Mouse (Mus musculus) midbrain, embryonic 14.5 days (tissue): ENCODE results near the gene Erf. TPM values are rescaled to one million over a fixed set of nuclear protein-coding genes. Genes with fewer than 3 reads are reported as not detected.

ENCODE experiments used
- ATAC-seq: fragments of 200-750 bp; cut with Nextera tagmentation; 2 replicates; pipeline ENCODE4 v1.8.0; 2017; ENCODE audit warnings: moderate number of reproducible peaks, moderate library complexity; ENCODE audit not compliant: low FRiP score, low TSS enrichment
- DNase-seq: peaks from one replicate; pipeline ENCODE4 v3.0.0-alpha.2; 2015
- H3K27ac ChIP-seq: fragments of 300-500 bp; sonication (generic); replicated peaks from 2 replicates; pipeline ENCODE4 v1.5.1; 2014; ENCODE audit warnings: mild to moderate bottlenecking, low read depth, low read length, moderate library complexity
- H3K27me3 ChIP-seq: fragments of 300-500 bp; sonication (generic); 2 replicates; pipeline ENCODE4 v1.6.1; 2014; ENCODE audit warnings: low read length, control low read depth, mixed read lengths; ENCODE audit not compliant: control insufficient read depth, insufficient read depth
- H3K36me3 ChIP-seq: fragments of 300-500 bp; sonication (generic); 2 replicates; pipeline ENCODE4 v1.6.1; 2014; ENCODE audit warnings: low read length, control low read depth; ENCODE audit not compliant: control insufficient read depth, insufficient read depth
- H3K4me1 ChIP-seq: fragments of 300-500 bp; sonication (generic); 2 replicates; pipeline ENCODE4 v1.6.1; 2014; ENCODE audit warnings: mild to moderate bottlenecking, antibody characterized with exemption, low read length, control low read depth; ENCODE audit not compliant: control insufficient read depth, insufficient read depth
- H3K4me2 ChIP-seq: fragments of 300-500 bp; sonication (generic); 2 replicates; pipeline ENCODE4 v1.6.1; 2014; ENCODE audit warnings: mild to moderate bottlenecking, low read length, moderate library complexity
- H3K4me3 ChIP-seq: fragments of 300-500 bp; sonication (generic); replicated peaks from 2 replicates; pipeline ENCODE4 v1.5.1; 2014; ENCODE audit warnings: low read depth, low read length
- H3K9ac ChIP-seq: fragments of 300-500 bp; sonication (generic); replicated peaks from 2 replicates; pipeline ENCODE4 v1.6.1; 2014; ENCODE audit warnings: mild to moderate bottlenecking, low read length, moderate library complexity
- H3K9me3 ChIP-seq: fragments of 300-500 bp; sonication (generic); 2 replicates; pipeline ENCODE4 v1.6.1; 2016; ENCODE audit warnings: low read length, control low read depth, mixed read lengths; ENCODE audit not compliant: control insufficient read depth
- WGBS: fragments of 180-500 bp; shearing (Covaris S2); extraction: QIAGEN DNeasy Blood & Tissue Kit; methylation state at CpG from one replicate; pipeline ENCODE4 v1.1.7; 2014; 5-methylcytosine and 5-hydroxymethylcytosine counted together
- polyA plus RNA-seq: library from polyadenylated mRNA; unstranded; fragments of >200 nt; fragmentation: Nextera tagmentation; extraction: Ambion mirVana; gene quantifications from 2 replicates; pipeline ENCODE4 v1.2.1, GENCODE M21; 2014

The Erf gene
- polyA plus RNA-seq, 1 experiment from 2014 or later, result 4.8 TPM

DNA sequence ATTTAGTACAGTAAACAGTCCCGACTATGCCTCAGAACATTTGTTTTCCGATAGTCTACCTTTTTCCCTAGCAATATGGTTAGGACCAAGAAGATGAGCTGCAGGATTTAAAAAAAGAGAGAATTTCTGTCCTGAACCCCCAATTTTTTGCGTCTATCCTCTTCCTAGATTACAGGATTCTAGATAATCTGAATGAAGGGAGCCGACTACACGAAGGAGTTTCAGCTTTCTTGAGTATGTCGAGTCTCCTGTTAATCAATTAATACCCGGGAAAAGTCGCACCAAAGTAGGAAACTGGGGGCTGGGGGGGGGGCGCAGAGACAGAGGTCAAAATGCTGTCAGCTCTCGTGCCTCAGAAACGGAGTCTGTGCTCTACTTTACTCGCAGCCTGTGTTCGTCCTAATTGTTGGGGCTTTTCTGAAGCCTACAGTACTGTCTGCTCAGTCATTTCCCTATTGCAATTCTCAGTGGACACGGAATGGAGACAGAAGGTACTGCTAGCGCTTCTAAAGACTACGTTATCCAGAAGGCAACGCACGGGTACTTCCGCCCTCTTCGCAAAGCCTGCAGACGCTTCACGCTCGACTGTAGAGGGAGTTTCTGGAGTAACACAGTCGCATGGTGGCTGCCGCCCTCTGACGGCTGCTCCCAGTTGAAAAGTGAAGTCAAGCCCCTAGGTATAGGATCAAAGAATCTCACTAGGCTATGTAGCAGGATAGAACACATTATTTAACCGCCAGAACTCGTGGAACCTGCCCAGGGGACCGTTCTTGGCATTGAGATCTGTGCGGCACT is 11.5 kb downstream of the Erf start:
- H3K27ac ChIP-seq, result peak overlapping the region; percentile 81
- ATAC-seq, result peak; percentile 59
- H3K36me3 ChIP-seq, result peaks cover 4% of the 10 kb centered on the region
- no peak overlapping the region for H3K9ac ChIP-seq
- peak overlapping the region; percentile 90 for H3K4me3 ChIP-seq
- 4% methylated on average over 30 of the region's 30 CpGs for WGBS
- H3K27me3 ChIP-seq, result no peaks in the 10 kb centered on the region
- H3K4me2 ChIP-seq, result peak overlapping the region; percentile 80
- H3K9me3 ChIP-seq, result no peaks in the 10 kb centered on the region
- peaks cover 24% of the 10 kb centered on the region for H3K4me1 ChIP-seq
- DNase-seq, result peak; percentile 95

DNA sequence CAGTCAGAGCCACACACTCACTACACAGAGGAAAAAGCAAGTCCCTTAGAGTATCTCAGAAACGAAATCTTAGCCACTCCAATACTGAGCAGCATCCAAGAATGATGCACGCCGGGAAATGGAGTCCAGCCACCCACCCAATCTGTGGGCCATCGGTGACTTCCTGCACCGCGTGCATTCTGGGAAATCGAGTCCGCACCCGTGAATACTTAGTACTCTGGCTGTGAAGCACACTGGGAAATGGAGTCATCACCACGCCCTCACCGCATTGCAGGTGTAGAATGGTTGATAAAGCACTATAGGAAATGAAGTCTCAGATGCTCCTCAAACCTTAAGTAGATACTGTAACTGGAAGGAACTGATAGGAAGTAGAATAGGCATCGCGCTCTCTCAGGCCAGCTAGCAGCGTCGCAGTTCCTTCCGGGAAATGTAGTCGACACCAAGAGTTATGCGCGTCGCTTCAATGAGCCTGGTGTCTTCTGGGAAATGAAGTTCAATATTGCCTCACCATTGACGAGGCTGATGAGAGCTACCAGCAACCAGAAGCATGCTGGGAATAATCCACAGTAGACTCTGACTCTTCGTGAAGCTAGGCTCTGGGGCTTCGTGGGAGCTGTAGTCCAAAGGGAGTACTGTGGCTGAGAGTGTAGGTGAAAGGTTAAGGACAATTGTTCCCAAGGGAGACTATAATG is 12.4 kb downstream of the Erf start:
- Histone ChIP-seq H3K9ac (peak overlapping the region; percentile 95; the same call in 1 of the 2 replicates), H3K4me3 (peak overlapping the region; percentile 90), H3K4me2 (peak overlapping the region; percentile 80), H3K9me3 (no peaks in the 10 kb centered on the region), H3K4me1 (peaks cover 24% of the 10 kb centered on the region), H3K36me3 (peaks cover 12% of the 10 kb centered on the region), H3K27ac (peak overlapping the region; percentile 81), H3K27me3 (no peaks in the 10 kb centered on the region)
- under 1% methylated on average over 23 of the region's 23 CpGs for WGBS
- ATAC-seq, result peak; percentile 92
- peak; percentile 97 for DNase-seq

DNA sequence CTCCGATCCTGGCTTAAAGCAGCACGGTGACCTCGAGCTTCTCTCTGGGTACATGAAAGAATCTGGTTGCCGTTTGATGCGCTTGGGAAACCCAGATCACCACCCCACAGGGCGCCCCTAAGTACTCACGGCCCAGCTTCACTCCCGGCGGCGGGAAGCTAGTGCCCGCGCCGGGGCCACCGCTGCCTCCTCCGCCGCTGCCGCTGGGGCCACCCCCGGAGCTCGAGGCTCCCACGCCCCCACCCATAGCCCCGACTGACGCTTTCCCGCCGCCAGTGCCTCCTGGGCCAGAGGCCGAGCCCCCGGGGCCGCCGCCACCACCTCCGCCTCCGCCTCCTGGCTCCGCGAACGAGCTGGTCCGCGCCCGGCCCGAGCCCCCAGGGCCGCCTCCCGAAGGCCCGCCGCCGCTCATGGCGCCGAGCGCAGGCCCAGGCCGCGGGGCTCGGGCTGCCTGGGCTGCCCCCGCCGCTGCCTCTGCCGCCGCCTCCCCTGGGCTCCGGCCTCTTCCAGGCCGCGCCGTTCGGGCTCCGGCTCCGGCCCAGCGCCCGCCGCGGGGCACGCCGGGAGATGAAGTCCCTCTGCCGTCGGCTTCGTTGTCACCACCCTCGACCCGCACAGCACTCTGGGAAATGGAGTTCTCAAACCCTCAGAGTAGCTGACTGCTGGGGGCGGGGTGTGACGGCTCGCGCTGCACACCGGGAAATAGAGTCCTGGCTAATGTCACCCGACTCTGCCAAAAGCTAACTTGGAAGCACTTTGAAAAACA is 13.1 kb downstream of the Erf start, which contains the start of gene Gsk3a:
Gene Gsk3a, minus strand, starts transcription at position 603 of the 766 bp plus-strand sequence.
- peak within 1 kb of the TSS; percentile 80 for H3K4me2 ChIP-seq
- no peaks in the 10 kb centered on the region for H3K27me3 ChIP-seq
- peak within 1 kb of the TSS; percentile 81 for H3K27ac ChIP-seq
- H3K36me3 ChIP-seq, result peaks cover 20% of the 10 kb centered on the region
- H3K4me3 ChIP-seq, result peak within 1 kb of the TSS; percentile 90
- H3K4me1 ChIP-seq, result peaks cover 24% of the 10 kb centered on the region
- whole genome bisulfite sequencing, result under 1% methylated on average over 76 of the region's 76 CpGs
- DNase-seq (peak; percentile 99), ATAC-seq (peak; percentile 91)
- no peaks in the 10 kb centered on the region for H3K9me3 ChIP-seq
- peak within 1 kb of the TSS; percentile 95 for H3K9ac ChIP-seq

GRCm38 (mm10) chr7:25235526-25235925 is 15.0 kb downstream of the Erf start:
- H3K27ac ChIP-seq, result no peak overlapping the region
- ATAC-seq (no peak), DNase-seq (no peak)
- H3K9me3 ChIP-seq, result no peaks in the 10 kb centered on the region
- H3K27me3 ChIP-seq, result no peaks in the 10 kb centered on the region
- WGBS, result 90% methylated on average over 5 of the region's 5 CpGs
- H3K4me1 ChIP-seq, result peaks cover 24% of the 10 kb centered on the region
- no peak overlapping the region for H3K4me3 ChIP-seq
- no peak overlapping the region for H3K4me2 ChIP-seq
- no peak overlapping the region for H3K9ac ChIP-seq
- peaks cover 39% of the 10 kb centered on the region for H3K36me3 ChIP-seq

- no peak overlapping the region for H3K4me2 ChIP-seq
- H3K27ac ChIP-seq, result no peak overlapping the region
- DNase-seq (no peak), ATAC-seq (no peak)
- no peaks in the 10 kb centered on the region for H3K9me3 ChIP-seq
- no peak overlapping the region for H3K4me3 ChIP-seq
- no peak overlapping the region for H3K9ac ChIP-seq
- H3K36me3 ChIP-seq, result peaks cover 63% of the 10 kb centered on the region
- 87% methylated on average over 2 of the region's 2 CpGs for WGBS
- H3K4me1 ChIP-seq, result peaks cover 18% of the 10 kb centered on the region
- H3K27me3 ChIP-seq, result no peaks in the 10 kb centered on the region
These were observed 17.5 kb downstream of the Erf start for GRCm38 (mm10) chr7:25233061-25233460.

- ATAC-seq, result no peak
- Histone ChIP-seq H3K4me3 (no peak overlapping the region), H3K36me3 (peaks cover 72% of the 10 kb centered on the region), H3K4me2 (no peak overlapping the region), H3K9me3 (no peaks in the 10 kb centered on the region), H3K4me1 (peaks cover 18% of the 10 kb centered on the region), H3K27me3 (no peaks in the 10 kb centered on the region), H3K9ac (no peak overlapping the region), H3K27ac (no peak overlapping the region)
- WGBS, result 70% methylated on average over 5 of the region's 5 CpGs
- no peak for DNase-seq
These were observed 18.4 kb downstream of the Erf start for GRCm38 (mm10) chr7:25232101-25232648.

DNA sequence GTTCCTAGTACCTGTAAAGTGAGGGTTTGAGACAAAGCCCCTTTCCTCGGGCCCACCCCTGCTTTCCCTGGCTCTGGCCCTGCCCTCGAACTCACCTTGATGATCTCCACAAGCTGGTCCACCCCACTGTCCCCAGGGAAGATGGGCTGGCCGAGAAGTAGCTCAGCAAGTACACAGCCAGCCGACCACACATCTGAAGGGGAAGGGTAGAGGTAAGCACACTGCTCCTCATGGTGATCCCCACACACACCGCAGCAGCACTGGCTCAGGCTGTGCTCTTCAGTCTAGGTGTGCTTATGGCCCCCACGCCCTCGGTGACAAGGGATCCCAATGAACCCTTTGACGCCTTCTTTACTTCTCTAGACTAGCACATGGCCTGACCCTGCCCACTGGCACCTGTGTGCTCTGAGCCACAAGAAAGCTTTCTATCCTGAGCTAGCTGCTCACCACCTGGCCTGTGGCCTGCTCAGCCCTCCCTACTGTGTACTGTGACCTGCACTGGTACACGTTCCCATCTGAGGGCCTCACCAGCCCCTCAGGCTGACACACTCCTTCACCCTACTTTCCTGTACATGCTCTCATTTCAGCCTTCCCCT is 19.8 kb downstream of the Erf start:
- H3K4me3 ChIP-seq, result no peak overlapping the region
- WGBS, result 90% methylated on average over 9 of the region's 9 CpGs
- no peak for ATAC-seq
- no peak overlapping the region for H3K27ac ChIP-seq
- DNase-seq, result no peak
- H3K9me3 ChIP-seq, result no peaks in the 10 kb centered on the region
- peaks cover 86% of the 10 kb centered on the region for H3K36me3 ChIP-seq
- H3K4me1 ChIP-seq, result peaks cover 5% of the 10 kb centered on the region; the same call in 1 of the 2 replicates
- H3K4me2 ChIP-seq, result no peak overlapping the region
- H3K27me3 ChIP-seq, result no peaks in the 10 kb centered on the region
- H3K9ac ChIP-seq, result no peak overlapping the region
